Mouse (Mus musculus) v-Abl transformed pro-B cells (cell line): Measurements from ENCODE around the gene Gkn1.

ENCODE experiments used
- in situ Hi-C, 2 experiments: fragments of 400-800 bp; cut with MboI; formaldehyde crosslinking; loops; one replicate each; pipeline ENCODE4 v1.15.1; 2025; ENCODE audit not compliant: unreplicated experiment in 2 of 2

Gkn1 gene

GRCm38 (mm10) chr6:87350829-87351228, at the start of gene Gkn1:
Gkn1 (minus strand) TSS chr6:87350942.
- in situ Hi-C loops = no loop called here

- in situ Hi-C loops = loop anchor here (5.0 kb wide), 4 partner anchors 52 to 272 kb away; partner anchors contain the start of gene Aplf (in 1 of the 2)
Observed at GRCm38 (mm10) chr6:87399886-87400566, 49.3 kb upstream of the Gkn1 start.

- in situ Hi-C loops = loop anchor here (5.0 kb wide), 4 partner anchors 53 to 273 kb away; partner anchors contain the start of gene Aplf (in 1 of the 2)
Observed at GRCm38 (mm10) chr6:87399137-87399536, 48.4 kb upstream of the Gkn1 start.

- in situ Hi-C loops = loop anchor here (5.0 kb wide), 4 partner anchors 58 to 278 kb away; partner anchors contain the start of gene Aplf (in 1 of the 2)
Observed at GRCm38 (mm10) chr6:87394783-87395182, 44.0 kb upstream of the Gkn1 start.

GRCm38 (mm10) chr6:87393466-87394205, 42.9 kb upstream of the Gkn1 start:
- in situ Hi-C loops = no loop called here

- in situ Hi-C loops = loop anchor here in 1 of 2 experiments (5.0 kb wide), 1 partner anchor 287 kb away; the partner anchor contains the start of gene D6Ertd527e
Observed at GRCm38 (mm10) chr6:87389455-87389989, 38.8 kb upstream of the Gkn1 start.

GRCm38 (mm10) chr6:87388877-87389276, 38.1 kb upstream of the Gkn1 start, which contains the start of gene Gkn3:
Gkn3 (minus strand) TSS chr6:87388935.
- in situ Hi-C loops = loop anchor here in 1 of 2 experiments (5.0 kb wide), 1 partner anchor 287 kb away; the partner anchor contains the start of gene D6Ertd527e

- in situ Hi-C loops = loop anchor here in 1 of 2 experiments (5.0 kb wide), 1 partner anchor 284 kb away; the partner anchor contains the start of gene D6Ertd527e
Observed at GRCm38 (mm10) chr6:87386681-87387080, 35.9 kb upstream of the Gkn1 start.

- in situ Hi-C loops = loop anchor here in 1 of 2 experiments (5.0 kb wide), 1 partner anchor 284 kb away; the partner anchor contains the start of gene D6Ertd527e
Observed at GRCm38 (mm10) chr6:87386203-87386602, 35.5 kb upstream of the Gkn1 start.

- in situ Hi-C loops = loop anchor here in 1 of 2 experiments (5.0 kb wide), 1 partner anchor 282 kb away; the partner anchor contains the start of gene D6Ertd527e
Observed at GRCm38 (mm10) chr6:87384761-87385160, 34.0 kb upstream of the Gkn1 start.

GRCm38 (mm10) chr6:87383926-87384691, 33.4 kb upstream of the Gkn1 start:
- in situ Hi-C loops = no loop called here

- in situ Hi-C loops = no loop called here
Observed at GRCm38 (mm10) chr6:87373057-87373456, 22.3 kb upstream of the Gkn1 start, which contains the start of gene Gkn2. Gkn2 (plus strand) TSS chr6:87373357.

- in situ Hi-C loops = no loop called here
Observed at GRCm38 (mm10) chr6:87369223-87369622, 18.5 kb upstream of the Gkn1 start.

- in situ Hi-C loops = no loop called here
Observed at GRCm38 (mm10) chr6:87354441-87354840, 3.7 kb upstream of the Gkn1 start.

- in situ Hi-C loops = loop anchor here in 1 of 2 experiments (25.0 kb wide), 1 partner anchor 549 kb away; the partner anchor contains the start of gene Anxa4
Observed at GRCm38 (mm10) chr6:87335935-87336295, 14.8 kb downstream of the Gkn1 start.

GRCm38 (mm10) chr6:87335091-87335934, 15.4 kb downstream of the Gkn1 start, which contains the start of gene Antxr1:
Antxr1 (minus strand) TSS chr6:87335821.
- in situ Hi-C loops = loop anchor here in 1 of 2 experiments (25.0 kb wide), 1 partner anchor 548 kb away; the partner anchor contains the start of gene Anxa4

- in situ Hi-C loops = loop anchor here in 1 of 2 experiments (25.0 kb wide), 1 partner anchor 547 kb away; the partner anchor contains the start of gene Anxa4
Observed at GRCm38 (mm10) chr6:87334361-87335090, 16.2 kb downstream of the Gkn1 start.

GRCm38 (mm10) chr6:87332380-87332779, 18.4 kb downstream of the Gkn1 start:
- in situ Hi-C loops = loop anchor here in 1 of 2 experiments (25.0 kb wide), 1 partner anchor 545 kb away; the partner anchor contains the start of gene Anxa4
